Mouse (Mus musculus): ENCODE measurements around the gene Traf6. TPM values are rescaled to one million over a fixed set of nuclear protein-coding genes. Genes with fewer than 3 reads are reported as not detected.
"Not testable (repeated sequence)": the region's sequence is repeated elsewhere in the genome, so short reads cannot be mapped to it uniquely, and the experiment has no call there.

Traf6 gene
- total and polyA plus RNA-seq, 3 experiments, result 4.9 to 10.8 (median 8.3) TPM

DNA sequence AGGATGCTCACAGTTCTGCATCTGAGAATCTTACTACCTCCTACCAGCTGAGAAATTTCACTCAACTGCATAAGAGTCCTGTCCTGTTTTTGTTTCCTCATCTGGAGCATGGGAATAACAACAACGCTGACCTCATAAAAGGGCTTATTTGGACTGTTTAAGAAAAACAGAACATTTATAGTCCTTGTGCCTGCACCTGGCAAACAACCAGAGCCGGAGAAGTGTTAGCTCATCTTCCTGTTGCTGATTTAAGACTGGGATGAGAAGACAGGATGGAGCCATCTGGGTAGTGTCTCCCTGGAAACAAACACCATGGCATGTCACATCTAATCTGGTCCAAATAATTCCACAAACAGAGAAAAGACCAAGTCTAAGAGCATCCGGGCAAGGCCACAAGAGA lies 55.3 kb downstream of the Traf6 start:
- H3K36me3 ChIP-seq (ENCODE audit: control insufficient read depth, insufficient read depth, low read length), result no peaks in the 10 kb centered on the region
- H3K4me3 ChIP-seq, result no peak overlapping the region
- H3K79me2 ChIP-seq (replicated peaks; ENCODE audit: control insufficient read depth, insufficient read depth, low read length), result no peaks in the 10 kb centered on the region
- H3K27ac ChIP-seq, result peak overlapping the region; percentile 33
- no peak overlapping the region for H3K9ac ChIP-seq (ENCODE audit: low read depth, low read length)
- peak in 1 of 2 experiments; percentile 64 for DNase-seq
- peaks cover 4% of the 10 kb centered on the region for H3K4me1 ChIP-seq (ENCODE audit: control insufficient read depth, insufficient read depth, low read length)
- H3K27me3 ChIP-seq (ENCODE audit: control insufficient read depth, insufficient read depth, low read length), result no peaks in the 10 kb centered on the region
- TF ChIP-seq POLR2A (IDR thresholded peaks at IDR 0.05; ENCODE audit: insufficient read depth, low read depth, low read length), result no peak
- no peak for TF ChIP-seq CTCF (IDR thresholded peaks at IDR 0.05)
- TF ChIP-seq EP300 (IDR thresholded peaks at IDR 0.05; ENCODE audit: insufficient read depth, low read depth, low read length), result no peak
- intact Hi-C loops (cut with DNase I), result no loop called here
- WGBS, result 40% methylated on average over 3 of the region's 3 CpGs

DNA sequence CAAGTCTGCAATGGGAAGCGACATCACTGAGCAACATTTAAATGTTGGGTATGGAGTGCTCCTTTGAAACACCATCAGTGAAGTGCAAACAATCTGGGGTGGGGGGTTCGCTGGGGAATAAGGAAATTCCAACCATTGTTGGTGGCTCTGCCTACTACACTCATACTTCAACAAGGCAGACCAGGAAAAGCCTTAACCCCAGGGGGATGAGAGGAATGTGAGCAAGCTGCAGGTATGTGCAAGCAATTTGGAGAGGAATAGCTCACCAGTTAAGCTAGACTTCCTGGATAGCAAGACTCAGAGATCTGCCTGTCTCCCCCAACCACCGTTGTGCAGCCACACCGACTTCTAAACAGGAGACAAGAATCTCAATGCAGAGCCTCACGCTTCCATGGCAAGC lies 61.7 kb downstream of the Traf6 start:
- DNase-seq, result no peak
- Histone ChIP-seq H3K9ac (ENCODE audit: low read depth, low read length) (no peak overlapping the region), H3K27ac (no peak overlapping the region), H3K4me3 (no peak overlapping the region), H3K79me2 (replicated peaks; ENCODE audit: control insufficient read depth, insufficient read depth, low read length) (no peaks in the 10 kb centered on the region), H3K27me3 (ENCODE audit: control insufficient read depth, insufficient read depth, low read length) (no peaks in the 10 kb centered on the region), H3K4me1 (ENCODE audit: control insufficient read depth, insufficient read depth, low read length) (no peaks in the 10 kb centered on the region), H3K36me3 (ENCODE audit: control insufficient read depth, insufficient read depth, low read length) (no peaks in the 10 kb centered on the region)
- WGBS, result 62% methylated on average over 5 of the region's 5 CpGs
- no peak for TF ChIP-seq POLR2A (IDR thresholded peaks at IDR 0.05; ENCODE audit: insufficient read depth, low read depth, low read length)
- TF ChIP-seq EP300 (IDR thresholded peaks at IDR 0.05; ENCODE audit: insufficient read depth, low read depth, low read length), result no peak
- no peak for TF ChIP-seq CTCF (IDR thresholded peaks at IDR 0.05)
- intact Hi-C loops (cut with DNase I), result no loop called here

DNA sequence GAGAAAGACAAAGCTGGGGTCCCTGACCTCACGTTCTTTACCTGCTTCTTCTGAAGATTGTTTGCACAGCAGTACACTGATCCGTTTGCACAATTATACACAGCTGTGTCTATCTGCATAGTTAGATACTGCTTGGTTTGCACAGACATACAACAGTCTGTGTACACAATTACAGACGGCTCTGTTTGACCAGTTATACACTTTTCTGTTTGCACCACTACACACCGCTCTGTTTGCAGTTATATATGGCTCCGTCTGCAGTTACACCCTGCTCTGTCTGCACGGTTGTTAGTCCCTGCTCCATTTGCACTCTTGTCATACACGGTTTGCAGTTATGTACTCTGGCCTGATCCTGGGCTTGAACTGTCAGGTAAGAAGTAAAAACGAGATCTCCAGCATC lies 63.4 kb downstream of the Traf6 start:
- H3K27me3 ChIP-seq (ENCODE audit: control insufficient read depth, insufficient read depth, low read length), result no peaks in the 10 kb centered on the region
- no peak overlapping the region for H3K27ac ChIP-seq
- H3K4me3 ChIP-seq, result no peak overlapping the region
- H3K79me2 ChIP-seq (replicated peaks; ENCODE audit: control insufficient read depth, insufficient read depth, low read length), result no peaks in the 10 kb centered on the region
- no peak overlapping the region for H3K9ac ChIP-seq (ENCODE audit: low read depth, low read length)
- WGBS, result 83% methylated on average over 8 of the region's 8 CpGs
- TF ChIP-seq POLR2A (IDR thresholded peaks at IDR 0.05; ENCODE audit: insufficient read depth, low read depth, low read length) (no peak), EP300 (IDR thresholded peaks at IDR 0.05; ENCODE audit: insufficient read depth, low read depth, low read length) (no peak), CTCF (IDR thresholded peaks at IDR 0.05) (no peak)
- intact Hi-C loops (cut with DNase I), result no loop called here
- no peaks in the 10 kb centered on the region for H3K4me1 ChIP-seq (ENCODE audit: control insufficient read depth, insufficient read depth, low read length)
- DNase-seq, result no peak
- no peaks in the 10 kb centered on the region for H3K36me3 ChIP-seq (ENCODE audit: control insufficient read depth, insufficient read depth, low read length)

DNA sequence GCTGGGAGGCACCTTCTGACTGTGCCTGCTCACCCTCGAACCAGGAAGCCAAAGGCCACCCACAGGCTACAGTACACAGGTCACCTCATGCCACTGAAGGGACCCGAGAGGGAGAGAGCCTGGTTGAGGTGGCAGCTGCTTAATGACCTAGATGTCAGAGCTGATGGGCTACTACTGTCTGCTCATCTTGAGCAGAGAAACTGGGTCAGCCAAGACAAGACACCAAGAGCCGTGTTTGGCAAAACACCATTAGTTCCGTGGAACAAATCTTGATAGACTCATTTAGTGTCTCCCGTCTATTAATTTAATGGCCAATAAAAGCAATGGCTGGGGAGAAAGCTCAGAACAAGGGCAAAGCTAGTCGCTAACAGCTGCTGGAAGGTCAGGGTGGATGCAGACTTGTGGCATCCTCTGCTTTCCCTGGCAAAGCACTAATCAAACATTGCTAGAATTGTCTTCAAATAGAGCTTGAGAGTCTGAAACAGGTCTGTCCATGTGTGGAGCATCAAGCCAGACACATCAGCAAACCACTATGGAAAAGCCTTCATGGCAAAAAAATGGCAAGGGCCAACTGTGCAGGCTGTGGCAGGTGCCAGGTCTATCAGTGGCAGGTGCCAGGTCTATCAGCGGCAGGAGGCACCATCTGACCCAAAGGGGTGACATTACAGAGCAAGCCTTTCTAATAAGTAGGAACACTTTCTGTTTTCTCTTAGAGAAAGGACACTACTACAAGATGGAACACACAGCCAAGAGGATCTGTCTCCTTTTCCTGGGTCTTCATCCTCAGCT lies 64.0 kb downstream of the Traf6 start:
- Histone ChIP-seq H3K9ac (ENCODE audit: low read depth, low read length) (no peak overlapping the region), H3K36me3 (ENCODE audit: control insufficient read depth, insufficient read depth, low read length) (no peaks in the 10 kb centered on the region), H3K79me2 (replicated peaks; ENCODE audit: control insufficient read depth, insufficient read depth, low read length) (no peaks in the 10 kb centered on the region), H3K27me3 (ENCODE audit: control insufficient read depth, insufficient read depth, low read length) (no peaks in the 10 kb centered on the region), H3K4me1 (ENCODE audit: control insufficient read depth, insufficient read depth, low read length) (no peaks in the 10 kb centered on the region), H3K4me3 (no peak overlapping the region), H3K27ac (no peak overlapping the region)
- DNase-seq, result no peak
- intact Hi-C loops (cut with DNase I), result no loop called here
- 81% methylated on average over 7 of the region's 7 CpGs for WGBS
- TF ChIP-seq POLR2A (IDR thresholded peaks at IDR 0.05; ENCODE audit: insufficient read depth, low read depth, low read length), result no peak
- no peak for TF ChIP-seq EP300 (IDR thresholded peaks at IDR 0.05; ENCODE audit: insufficient read depth, low read depth, low read length)
- no peak for TF ChIP-seq CTCF (IDR thresholded peaks at IDR 0.05)

DNA sequence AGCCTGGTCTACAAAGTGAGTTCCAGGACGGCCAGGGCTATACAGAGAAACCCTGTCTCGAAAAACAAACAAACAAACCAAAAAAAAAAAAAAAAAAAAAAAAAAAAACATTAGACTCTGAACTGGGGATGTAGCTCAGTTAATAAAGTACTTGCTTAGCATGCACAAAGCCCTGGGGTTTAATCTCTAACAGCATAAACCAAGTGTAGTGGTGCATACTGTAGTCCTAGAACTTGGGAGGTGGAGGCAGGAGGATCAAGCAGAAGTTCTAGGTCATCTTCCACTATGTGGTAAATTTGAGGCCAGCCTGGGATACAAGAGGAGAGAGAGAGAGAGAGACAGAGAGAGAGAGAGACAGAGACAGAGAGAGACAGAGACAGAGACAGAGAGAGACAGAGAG lies 67.4 kb downstream of the Traf6 start:
- H3K27ac ChIP-seq; intact Hi-C loops (cut with DNase I); H3K4me1 ChIP-seq (ENCODE audit: control insufficient read depth, insufficient read depth, low read length); H3K79me2 ChIP-seq (replicated peaks; ENCODE audit: control insufficient read depth, insufficient read depth, low read length); H3K27me3 ChIP-seq (ENCODE audit: control insufficient read depth, insufficient read depth, low read length); H3K36me3 ChIP-seq (ENCODE audit: control insufficient read depth, insufficient read depth, low read length); DNase-seq; H3K4me3 ChIP-seq; H3K9ac ChIP-seq (ENCODE audit: low read depth, low read length): not testable (repeated sequence)
- 78% methylated on average over 2 of the region's 2 CpGs for WGBS

DNA sequence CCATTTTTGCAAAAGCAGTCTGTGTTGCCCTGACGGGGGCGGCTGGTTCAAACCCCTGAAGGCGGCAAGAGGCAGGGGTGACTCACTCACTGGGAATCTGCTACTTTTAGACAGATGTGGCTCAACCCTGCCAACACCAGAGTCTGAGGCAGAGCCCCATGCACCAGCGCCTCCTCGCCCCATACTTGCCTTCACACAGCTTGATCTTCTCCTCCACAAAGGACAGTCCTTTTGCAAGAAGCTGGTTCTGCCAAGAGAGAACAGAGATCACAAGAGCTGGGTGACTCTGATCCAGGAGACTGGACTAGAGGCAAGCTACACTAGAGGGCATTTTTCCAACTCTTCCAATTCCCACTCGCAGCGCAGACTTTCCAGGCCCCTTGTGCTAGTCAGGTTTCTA lies 68.3 kb downstream of the Traf6 start:
- H3K4me3 ChIP-seq, result no peak overlapping the region
- 78% methylated on average over 7 of the region's 7 CpGs for WGBS
- no peaks in the 10 kb centered on the region for H3K27me3 ChIP-seq (ENCODE audit: control insufficient read depth, insufficient read depth, low read length)
- peak in 1 of 2 experiments; percentile 47 for DNase-seq
- no peak overlapping the region for H3K27ac ChIP-seq
- H3K36me3 ChIP-seq (ENCODE audit: control insufficient read depth, insufficient read depth, low read length), result no peaks in the 10 kb centered on the region
- H3K79me2 ChIP-seq (replicated peaks; ENCODE audit: control insufficient read depth, insufficient read depth, low read length), result no peaks in the 10 kb centered on the region
- intact Hi-C loops (cut with DNase I), result no loop called here
- no peak for TF ChIP-seq POLR2A (IDR thresholded peaks at IDR 0.05; ENCODE audit: insufficient read depth, low read depth, low read length)
- 0 out of 2 replicates have a peak, but pooled peaks have one; percentile 10 for TF ChIP-seq EP300 (IDR thresholded peaks at IDR 0.05; ENCODE audit: insufficient read depth, low read depth, low read length)
- H3K4me1 ChIP-seq (ENCODE audit: control insufficient read depth, insufficient read depth, low read length), result no peaks in the 10 kb centered on the region; the same call in 1 of the 2 replicates
- H3K9ac ChIP-seq (ENCODE audit: low read depth, low read length), result no peak overlapping the region

Other genes starting within 250 kb of the Traf6 start
- gene Rag2, start 53.7 kb upstream of the Traf6 start, total RNA-seq (2021), result not detected
- not detected in 2 replicates for gene Rag2, start 53.7 kb upstream of the Traf6 start, polyA plus RNA-seq (2012; rRNA removed)
- gene Rag1, start 28.9 kb upstream of the Traf6 start, total RNA-seq (2021), result under 1 TPM in 1 of 2 experiments, not detected in 1; 0.05 TPM
- gene Rag1, start 28.9 kb upstream of the Traf6 start, polyA plus RNA-seq (2012; rRNA removed), result 0.02 and 0.03 TPM in 2 replicates
- 10 to 100 TPM; 90.4 to 99.4 TPM for gene B230118H07Rik, start 28.9 kb upstream of the Traf6 start, total RNA-seq (2021)
- 12.9 and 33.0 TPM in 2 replicates for gene B230118H07Rik, start 28.9 kb upstream of the Traf6 start, polyA plus RNA-seq (2012; rRNA removed)
- gene Prr5l, start 204.6 kb downstream of the Traf6 start, total RNA-seq (2021), result 1 to 10 TPM in 1 of 2 experiments, under 1 TPM in 1; 0.89 to 3.4 TPM
- 1.1 and 1.4 TPM in 2 replicates for gene Prr5l, start 204.6 kb downstream of the Traf6 start, polyA plus RNA-seq (2012; rRNA removed)
- 10 to 100 TPM; 23.7 to 26.1 TPM for gene Commd9, start 207.8 kb downstream of the Traf6 start, total RNA-seq (2021)
- gene Commd9, start 207.8 kb downstream of the Traf6 start, polyA plus RNA-seq (2012; rRNA removed), result 54.7 and 71.0 TPM in 2 replicates